Mouse (Mus musculus) CH12.LX (cell line): ENCODE results near the gene Icmt. TPM values are rescaled to one million over a fixed set of nuclear protein-coding genes. Genes with fewer than 3 reads are reported as not detected.

ENCODE experiments used
- DNase-seq: peaks from one replicate; pipeline ENCODE4 v3.0.0-alpha.2; 2013; ENCODE audit errors: extremely low read depth
- H3K27ac ChIP-seq: 2 replicates; pipeline ENCODE4 v1.5.1; 2012; ENCODE audit warnings: low read depth, mild to moderate bottlenecking, control low read depth, moderate library complexity; ENCODE audit not compliant: insufficient read depth
- H3K27me3 ChIP-seq: replicated peaks from 2 replicates; pipeline ENCODE3; 2012; ENCODE audit warnings: inconsistent platforms
- H3K36me3 ChIP-seq, 2 experiments: replicated peaks in 1 of 2; 2 replicates each; pipeline versions ENCODE3 to v1.6.1; 2012; ENCODE audit warnings: inconsistent platforms in 1 of 2, low read length in 1 of 2, mild to moderate bottlenecking in 1 of 2, mixed read lengths in 1 of 2, moderate library complexity in 1 of 2; ENCODE audit not compliant: control insufficient read depth in 1 of 2, insufficient read depth in 1 of 2
- H3K4me1 ChIP-seq, 2 experiments: 2 replicates each; pipeline ENCODE4 v1.6.1; 2012; ENCODE audit warnings: inconsistent platforms in 1 of 2, moderate library complexity in 1 of 2; ENCODE audit not compliant: insufficient read depth in 2 of 2, control insufficient read depth in 1 of 2
- H3K4me2 ChIP-seq: 2 replicates; pipeline ENCODE4 v1.6.1; 2012; ENCODE audit warnings: low read depth, mild to moderate bottlenecking, control low read depth; ENCODE audit not compliant: poor library complexity, insufficient read depth, severe bottlenecking
- H3K4me3 ChIP-seq, 3 experiments: fragments of 150-350 bp in 1 of 3; sonication (generic) in 1 of 3; replicated peaks in 1 of 3; 2 replicates each; pipeline versions ENCODE3 to v1.5.1; 2011 to 2012; ENCODE audit warnings: low read depth in 2 of 3, low read length in 2 of 3, mild to moderate bottlenecking in 2 of 3, moderate library complexity in 2 of 3, control low read depth in 1 of 3, improper control_type of control experiment in 1 of 3, inconsistent platforms in 1 of 3, mixed read lengths in 1 of 3; ENCODE audit not compliant: poor library complexity in 1 of 3
- H3K79me2 ChIP-seq: replicated peaks from 2 replicates; pipeline ENCODE4 v1.6.1; 2012; ENCODE audit warnings: mild to moderate bottlenecking, moderate library complexity; ENCODE audit not compliant: control insufficient read depth, poor library complexity, insufficient read depth, severe bottlenecking; ENCODE audit errors: extremely low read depth
- H3K9ac ChIP-seq: 2 replicates; pipeline ENCODE4 v1.6.1; 2012; ENCODE audit warnings: low read depth, mild to moderate bottlenecking, control low read depth, moderate library complexity; ENCODE audit not compliant: insufficient read depth
- H3K9me3 ChIP-seq: replicated peaks from 2 replicates; pipeline ENCODE3; 2012; ENCODE audit warnings: low read length, inconsistent platforms, mixed read lengths
- BHLHE40 ChIP-seq: IDR thresholded peaks from 2 replicates; pipeline ENCODE4 v1.6.1; 2011; ENCODE audit warnings: mild to moderate bottlenecking, low read depth, low read length, improper control_type of control experiment
- CHD1 ChIP-seq: IDR thresholded peaks from 2 replicates; pipeline ENCODE4 v1.6.1; 2012; ENCODE audit warnings: low read depth, low read length, improper control_type of control experiment, inconsistent platforms
- CTCF ChIP-seq, 2 experiments: IDR thresholded peaks in 1 of 2; conservative IDR thresholded peaks in 1 of 2; 2 replicates each; pipeline ENCODE4 v1.5.1; 2011 to 2012; ENCODE audit warnings: low read depth in 2 of 2, low read length in 2 of 2, improper control_type of control experiment in 1 of 2, inconsistent platforms in 1 of 2, mild to moderate bottlenecking in 1 of 2, moderate library complexity in 1 of 2
- E2F4 ChIP-seq: IDR thresholded peaks from 2 replicates; pipeline ENCODE4 v1.6.1; 2011; ENCODE audit warnings: low read depth, low read length, improper control_type of control experiment; ENCODE audit not compliant: insufficient replicate concordance
- ETS1 ChIP-seq: conservative IDR thresholded peaks from 2 replicates; pipeline ENCODE4 v1.6.1; 2012; ENCODE audit warnings: low read depth, mild to moderate bottlenecking, inconsistent platforms, low read length, improper control_type of control experiment, moderate library complexity
- HCFC1 ChIP-seq: IDR thresholded peaks from 2 replicates; pipeline ENCODE4 v1.6.1; 2012; ENCODE audit warnings: low read depth, mild to moderate bottlenecking, inconsistent platforms, low read length, improper control_type of control experiment
- IRF4 ChIP-seq: IDR thresholded peaks from 2 replicates; pipeline ENCODE4 v1.6.1; 2014; ENCODE audit warnings: low read depth, mild to moderate bottlenecking, inconsistent platforms, low read length, improper control_type of control experiment
- JUN ChIP-seq: IDR thresholded peaks from 2 replicates; pipeline ENCODE4 v1.6.1; 2011; ENCODE audit warnings: low read depth, mild to moderate bottlenecking, low read length, improper control_type of control experiment, moderate library complexity; ENCODE audit not compliant: insufficient read depth
- JUND ChIP-seq: conservative IDR thresholded peaks from 2 replicates; pipeline ENCODE4 v1.6.1; 2011; ENCODE audit warnings: low read depth, low read length, improper control_type of control experiment
- MAX ChIP-seq: IDR thresholded peaks from 2 replicates; pipeline ENCODE4 v1.6.1; 2011; ENCODE audit warnings: low read length, improper control_type of control experiment
- MAZ ChIP-seq: IDR thresholded peaks from 2 replicates; pipeline ENCODE4 v1.6.1; 2012; ENCODE audit warnings: low read depth, mild to moderate bottlenecking, inconsistent platforms, low read length, improper control_type of control experiment, moderate library complexity
- MEF2A ChIP-seq: IDR thresholded peaks from 2 replicates; pipeline ENCODE4 v1.6.1; 2014; ENCODE audit warnings: low read depth, mild to moderate bottlenecking, inconsistent platforms, low read length, improper control_type of control experiment, borderline replicate concordance
- MYC ChIP-seq: IDR thresholded peaks from 2 replicates; pipeline ENCODE4 v1.6.1; 2011; ENCODE audit warnings: low read depth, mild to moderate bottlenecking, improper control_type of control experiment, low read length
- NELFE ChIP-seq: IDR thresholded peaks from 2 replicates; pipeline ENCODE4 v1.6.1; 2011; ENCODE audit warnings: low read depth, low read length, improper control_type of control experiment
- POLR2AphosphoS2 ChIP-seq: IDR thresholded peaks from 2 replicates; pipeline ENCODE4 v1.6.1; 2011; ENCODE audit warnings: low read depth, low read length, improper control_type of control experiment
- SMC3 ChIP-seq: IDR thresholded peaks from 2 replicates; pipeline ENCODE4 v1.6.1; 2011; ENCODE audit warnings: low read depth, low read length, improper control_type of control experiment
- USF1 ChIP-seq: IDR thresholded peaks from 2 replicates; pipeline ENCODE4 v1.6.1; 2014; ENCODE audit warnings: low read depth, mild to moderate bottlenecking, inconsistent platforms, low read length, improper control_type of control experiment
- USF2 ChIP-seq: conservative IDR thresholded peaks from 2 replicates; pipeline ENCODE4 v1.6.1; 2011; ENCODE audit warnings: low read depth, low read length, improper control_type of control experiment
- ZMIZ1 ChIP-seq: IDR thresholded peaks from 2 replicates; pipeline ENCODE4 v1.6.1; 2012; ENCODE audit warnings: low read depth, mild to moderate bottlenecking, inconsistent platforms, low read length, improper control_type of control experiment
- ZNF384 ChIP-seq: IDR thresholded peaks from 2 replicates; pipeline ENCODE4 v1.6.1; 2012; ENCODE audit warnings: low read depth, low read length, improper control_type of control experiment, inconsistent platforms
- dilution Hi-C: fragments of 300-500 bp; cut with MboI; formaldehyde crosslinking; loops from 2 replicates; pipeline ENCODE4 v1.14.3; 2020; ENCODE audit warnings: low sequenced_read_pairs; ENCODE audit not compliant: extremely low pct_unique_long_range_greater_than_20kb, extremely low pct_ligation_motif_present
- in situ Hi-C: fragments of 300-500 bp; cut with MboI; formaldehyde crosslinking; loops from 3 replicates; pipeline ENCODE4 v1.14.3; 2019; ENCODE audit warnings: low sequenced_read_pairs, low pct_ligation_motif_present, low pct_unique_long_range_greater_than_20kb, mixed read lengths
- polyA plus RNA-seq: library from polyadenylated mRNA; unstranded; fragments of >175 nt; gene quantifications from 2 replicates; pipeline ENCODE4 v1.2.1, GENCODE M21; 2012; ENCODE audit warnings: low read depth; ENCODE audit not compliant: insufficient read length
- total RNA-seq, 2 experiments: library from RNA; depleted of rRNA; stranded (reverse); fragments of 300-350 nt in 1 of 2; fragments of >200 nt in 1 of 2; gene quantifications; 2 replicates each; pipeline ENCODE4 v1.2.3; 2012 to 2014

The Icmt gene
- total and polyA plus RNA-seq, 3 experiments = 18.5 to 29.8 (median 21.5) TPM

DNA sequence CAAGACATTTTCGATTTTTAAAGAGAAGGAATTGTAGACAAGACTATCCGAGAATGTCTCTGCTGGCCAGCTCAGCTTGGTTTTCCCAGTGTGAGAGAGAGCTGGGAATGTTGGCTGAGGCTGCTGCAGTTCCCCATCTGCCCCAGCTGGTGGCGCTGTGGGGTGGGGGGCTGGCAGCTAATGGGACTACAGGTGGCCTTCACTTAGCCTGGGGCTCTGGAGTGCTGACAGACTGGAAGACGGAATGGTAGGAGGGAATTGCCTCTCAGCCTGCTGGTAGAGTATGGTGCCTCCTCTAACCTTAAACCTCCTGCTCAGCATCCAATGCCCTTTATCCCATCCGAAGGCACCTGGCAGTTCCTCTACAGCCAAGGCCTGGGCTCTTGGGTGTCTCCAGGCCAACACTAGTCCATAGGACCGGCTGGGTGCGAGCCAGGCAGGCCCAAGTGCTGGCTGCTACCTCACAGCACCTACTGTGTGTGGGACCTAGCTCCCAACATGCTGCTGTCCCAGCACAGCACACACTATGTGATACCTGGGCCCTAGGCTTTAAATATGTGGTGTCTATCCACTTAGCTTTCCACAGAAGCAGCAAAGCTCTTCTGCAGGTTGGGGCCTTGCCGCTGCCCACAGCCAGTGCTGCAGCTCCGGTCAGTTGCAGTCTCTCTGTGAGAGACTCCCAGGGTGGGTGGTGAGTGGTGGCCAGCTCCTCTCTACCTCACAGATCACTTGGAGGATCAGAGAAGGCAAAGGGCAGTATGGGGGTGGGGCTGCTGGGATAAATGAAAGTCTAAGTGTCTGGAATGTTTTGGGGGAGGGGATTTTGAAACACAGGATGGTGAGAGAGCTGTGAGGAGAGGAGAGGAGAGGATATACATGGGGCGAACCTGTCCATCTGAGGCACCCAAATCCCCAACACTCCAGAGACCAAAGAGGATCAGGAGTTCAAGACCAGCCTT, 20.4 kb upstream of the Icmt start:
- H3K9ac ChIP-seq = no peak overlapping the region
- TF ChIP-seq NELFE (no peak), MAZ (no peak), IRF4 (no peak), CHD1 (no peak), CTCF (conservative IDR thresholded peaks at IDR 0.05 in 1 of 2, IDR thresholded peaks at IDR 0.05 in 1 of 2; ENCODE audit: low read depth in 2 of 2, low read length in 2 of 2) (peak in 1 of 2 experiments; percentile 51; a peak in 3 of 4 replicates), MYC (no peak), SMC3 (no peak; the same call in 1 of the 2 replicates), BHLHE40 (no peak), ETS1 (no peak)
- in situ Hi-C loops = loop anchor here (25.0 kb wide), 1 partner anchor 1836 kb away; no protein-coding TSS in a partner anchor
- peaks cover 2% of the 10 kb centered on the region for H3K27me3 ChIP-seq
- H3K4me3 ChIP-seq = no peak overlapping the region
- no peak overlapping the region for H3K27ac ChIP-seq
- dilution Hi-C loops = no loop called here
- H3K9me3 ChIP-seq = peaks cover 2% of the 10 kb centered on the region
- H3K79me2 ChIP-seq = no peaks in the 10 kb centered on the region
- DNase-seq = no peak
- no peak overlapping the region for H3K4me2 ChIP-seq
- peaks cover 18 to 22% of the 10 kb centered on the region in 2 experiments for H3K4me1 ChIP-seq
- H3K36me3 ChIP-seq = peaks cover 0 to 16% of the 10 kb centered on the region in 2 experiments

DNA sequence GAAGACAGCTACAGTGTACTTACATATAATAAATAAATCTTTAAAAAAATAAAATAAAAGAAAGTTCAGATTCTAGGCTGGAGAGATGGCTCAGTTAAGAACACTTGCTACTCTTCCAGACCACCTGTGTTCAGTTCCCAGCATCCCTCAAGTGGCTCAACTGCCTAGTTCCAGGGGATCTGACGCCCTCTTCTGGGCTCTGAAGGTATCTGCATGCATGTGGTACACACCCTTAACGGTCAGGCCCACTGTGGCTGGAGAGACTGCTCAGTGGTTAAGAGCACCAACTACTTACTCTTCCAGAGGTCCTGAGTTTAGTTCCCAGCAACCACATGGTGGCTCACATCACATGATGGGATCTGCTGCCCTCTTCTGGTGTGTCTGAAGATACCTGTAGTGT, 19.1 kb upstream of the Icmt start:
- dilution Hi-C loops (no loop called here), in situ Hi-C loops (loop anchor here (25.0 kb wide), 1 partner anchor 1834 kb away; no protein-coding TSS in a partner anchor)
- H3K4me1 ChIP-seq = peaks cover 11 to 18% of the 10 kb centered on the region in 2 experiments
- DNase-seq = no peak
- H3K4me2 ChIP-seq = no peak overlapping the region
- H3K9me3 ChIP-seq = peaks cover 2% of the 10 kb centered on the region
- peaks cover 0 to 16% of the 10 kb centered on the region in 2 experiments for H3K36me3 ChIP-seq
- TF ChIP-seq CHD1 (no peak), CTCF (conservative IDR thresholded peaks at IDR 0.05 in 1 of 2, IDR thresholded peaks at IDR 0.05 in 1 of 2; ENCODE audit: low read depth in 2 of 2, low read length in 2 of 2) (peak in 1 of 2 experiments; percentile 35; a peak in 2 of 4 replicates), ZNF384 (no peak)
- no peaks in the 10 kb centered on the region for H3K79me2 ChIP-seq
- H3K4me3 ChIP-seq = no peak overlapping the region
- H3K9ac ChIP-seq = no peak overlapping the region
- peaks cover 11% of the 10 kb centered on the region for H3K27me3 ChIP-seq
- H3K27ac ChIP-seq = no peak overlapping the region

DNA sequence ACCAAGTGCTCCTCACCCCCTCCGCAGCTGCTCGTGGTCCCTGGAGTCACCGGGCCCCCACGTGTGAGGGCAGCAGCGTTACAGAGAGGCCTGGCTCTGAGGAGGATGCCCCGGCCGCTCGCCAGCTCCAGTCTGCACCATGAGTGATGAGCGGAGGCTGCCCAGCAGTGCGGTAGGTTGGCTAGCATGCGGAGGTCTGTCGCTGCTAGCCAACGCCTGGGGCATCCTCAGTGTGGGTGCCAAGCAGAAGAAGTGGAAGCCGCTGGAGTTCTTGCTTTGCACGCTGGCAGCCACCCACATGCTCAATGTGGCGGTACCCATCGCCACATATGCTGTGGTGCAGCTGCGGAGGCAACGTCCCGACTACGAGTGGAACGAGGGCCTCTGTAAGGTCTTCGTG, 18.0 kb upstream of the Icmt start:
- Histone ChIP-seq H3K4me3 (no peak overlapping the region), H3K9me3 (peaks cover 5% of the 10 kb centered on the region), H3K4me2 (no peak overlapping the region), H3K36me3 (peaks cover 0 to 16% of the 10 kb centered on the region in 2 experiments), H3K79me2 (no peaks in the 10 kb centered on the region), H3K4me1 (peaks cover 9 to 15% of the 10 kb centered on the region in 2 experiments), H3K9ac (no peak overlapping the region), H3K27ac (no peak overlapping the region), H3K27me3 (peaks cover 20% of the 10 kb centered on the region)
- in situ Hi-C loops (loop anchor here (25.0 kb wide), 1 partner anchor 1833 kb away; no protein-coding TSS in a partner anchor), dilution Hi-C loops (no loop called here)
- TF ChIP-seq HCFC1 = no peak
- TF ChIP-seq CTCF (conservative IDR thresholded peaks at IDR 0.05 in 1 of 2, IDR thresholded peaks at IDR 0.05 in 1 of 2; ENCODE audit: low read depth in 2 of 2, low read length in 2 of 2) = no peak
- no peak for TF ChIP-seq JUN
- TF ChIP-seq POLR2AphosphoS2 = no peak
- TF ChIP-seq USF1 = no peak
- no peak for TF ChIP-seq JUND
- no peak for TF ChIP-seq USF2
- no peak for TF ChIP-seq ZMIZ1
- TF ChIP-seq BHLHE40 = no peak
- TF ChIP-seq MAX = no peak
- TF ChIP-seq MEF2A = no peak
- no peak for TF ChIP-seq E2F4
- DNase-seq = no peak
